Mouse (Mus musculus) hindbrain, embryonic 10.5 days (tissue): ENCODE results near the gene Slc29a1. TPM values are rescaled to one million over a fixed set of nuclear protein-coding genes. Genes with fewer than 3 reads are reported as not detected.
"Not testable (repeated sequence)": the region's sequence is repeated elsewhere in the genome, so short reads cannot be mapped to it uniquely, and the experiment has no call there.

ENCODE experiments used
- DNase-seq: peaks from one replicate; pipeline ENCODE4 v3.0.0-alpha.2; 2017; ENCODE audit warnings: low spot score
- H3K27ac ChIP-seq: fragments of 300-500 bp; sonication (generic); 2 replicates; pipeline ENCODE4 v1.5.1; 2016; ENCODE audit warnings: mild to moderate bottlenecking, moderate library complexity
- H3K27me3 ChIP-seq: fragments of 300-500 bp; sonication (generic); 2 replicates; pipeline ENCODE4 v1.6.1; 2016; ENCODE audit warnings: mild to moderate bottlenecking; ENCODE audit not compliant: poor library complexity, insufficient read depth, severe bottlenecking
- H3K36me3 ChIP-seq: fragments of 300-500 bp; sonication (generic); 2 replicates; pipeline ENCODE4 v1.6.1; 2016; ENCODE audit warnings: mild to moderate bottlenecking, moderate library complexity
- H3K4me1 ChIP-seq: fragments of 300-500 bp; sonication (generic); replicated peaks from 2 replicates; pipeline ENCODE4 v1.6.1; 2016; ENCODE audit warnings: mild to moderate bottlenecking
- H3K4me3 ChIP-seq: fragments of 300-500 bp; sonication (generic); 2 replicates; pipeline ENCODE4 v1.5.1; 2016; ENCODE audit warnings: mild to moderate bottlenecking, moderate library complexity
- H3K9me3 ChIP-seq: fragments of 300-500 bp; sonication (generic); 2 replicates; pipeline ENCODE4 v1.6.1; 2016; ENCODE audit warnings: mild to moderate bottlenecking, moderate library complexity
- WGBS: fragments of 180-500 bp; shearing (Covaris S2); methylation state at CpG from one replicate; pipeline ENCODE4 v1.1.7; 2016; 5-methylcytosine and 5-hydroxymethylcytosine counted together
- polyA plus RNA-seq: library from polyadenylated mRNA; unstranded; fragments of >200 nt; fragmentation: Nextera tagmentation; extraction: Ambion mirVana; gene quantifications from 2 replicates; pipeline ENCODE4 v1.2.1, GENCODE M21; 2016

Gene Slc29a1
- polyA plus RNA-seq, 1 experiment from 2014 or later: 60.4 TPM

DNA sequence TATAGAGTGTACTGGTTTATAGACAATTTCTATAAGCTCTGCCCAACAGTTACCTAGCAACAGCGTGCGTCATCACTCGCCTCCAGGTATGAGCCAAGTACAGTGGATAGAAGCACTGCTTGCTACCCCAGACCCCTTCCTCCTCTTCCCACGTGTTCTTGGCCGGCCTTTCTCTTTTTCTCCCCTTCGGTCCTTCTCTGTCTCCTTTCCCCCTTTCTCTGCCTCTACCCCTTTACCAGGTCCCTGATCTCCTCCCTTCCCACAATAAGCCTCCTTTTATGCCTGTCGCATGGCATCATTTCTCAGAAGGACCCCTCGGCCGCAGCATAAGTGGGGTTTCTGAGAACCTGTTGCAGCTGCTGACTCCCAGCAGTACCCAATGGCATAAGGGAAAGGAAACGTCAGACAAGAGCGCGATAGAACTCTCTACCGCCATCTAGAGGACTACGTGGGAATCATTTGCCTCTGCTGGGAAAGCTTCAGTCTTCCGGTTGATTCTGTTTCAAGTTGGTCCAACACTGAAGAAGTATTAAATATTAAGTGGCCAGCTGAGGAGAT lies 27.2 kb upstream of the Slc29a1 start:
- H3K27me3 ChIP-seq: no peaks in the 10 kb centered on the region
- H3K36me3 ChIP-seq: no peaks in the 10 kb centered on the region
- H3K27ac ChIP-seq: peak overlapping the region; percentile 75
- DNase-seq: peak; percentile 78
- peak overlapping the region; percentile 34 for H3K4me3 ChIP-seq
- H3K9me3 ChIP-seq: no peaks in the 10 kb centered on the region
- WGBS: 28% methylated on average over 15 of the region's 15 CpGs
- H3K4me1 ChIP-seq: peaks cover 44% of the 10 kb centered on the region

DNA sequence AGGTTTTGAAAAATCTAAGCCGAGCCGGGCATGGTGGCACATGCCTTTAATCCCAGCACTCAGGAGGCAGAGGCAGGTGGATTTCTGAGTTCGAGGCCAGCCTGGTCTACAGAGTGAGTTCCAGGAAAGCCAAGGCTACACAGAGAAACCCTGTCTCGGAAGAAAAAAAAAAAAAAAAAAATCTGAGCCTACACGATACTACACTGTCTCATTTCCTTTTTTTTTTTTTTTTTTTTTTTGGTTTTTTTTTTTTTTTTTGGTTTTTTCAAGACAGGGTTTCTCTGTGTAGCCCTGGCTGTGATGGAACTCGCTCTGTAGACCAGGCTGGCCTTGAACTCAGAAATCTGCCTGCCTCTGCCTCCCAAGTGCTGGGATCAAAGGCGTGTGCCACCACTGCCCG lies 24.0 kb upstream of the Slc29a1 start:
- WGBS: 88% methylated on average over 8 of the region's 8 CpGs
- H3K27me3 ChIP-seq, H3K4me3 ChIP-seq, H3K36me3 ChIP-seq, H3K9me3 ChIP-seq, H3K27ac ChIP-seq, DNase-seq: not testable (repeated sequence)
- H3K4me1 ChIP-seq: peaks cover 38% of the 10 kb centered on the region

DNA sequence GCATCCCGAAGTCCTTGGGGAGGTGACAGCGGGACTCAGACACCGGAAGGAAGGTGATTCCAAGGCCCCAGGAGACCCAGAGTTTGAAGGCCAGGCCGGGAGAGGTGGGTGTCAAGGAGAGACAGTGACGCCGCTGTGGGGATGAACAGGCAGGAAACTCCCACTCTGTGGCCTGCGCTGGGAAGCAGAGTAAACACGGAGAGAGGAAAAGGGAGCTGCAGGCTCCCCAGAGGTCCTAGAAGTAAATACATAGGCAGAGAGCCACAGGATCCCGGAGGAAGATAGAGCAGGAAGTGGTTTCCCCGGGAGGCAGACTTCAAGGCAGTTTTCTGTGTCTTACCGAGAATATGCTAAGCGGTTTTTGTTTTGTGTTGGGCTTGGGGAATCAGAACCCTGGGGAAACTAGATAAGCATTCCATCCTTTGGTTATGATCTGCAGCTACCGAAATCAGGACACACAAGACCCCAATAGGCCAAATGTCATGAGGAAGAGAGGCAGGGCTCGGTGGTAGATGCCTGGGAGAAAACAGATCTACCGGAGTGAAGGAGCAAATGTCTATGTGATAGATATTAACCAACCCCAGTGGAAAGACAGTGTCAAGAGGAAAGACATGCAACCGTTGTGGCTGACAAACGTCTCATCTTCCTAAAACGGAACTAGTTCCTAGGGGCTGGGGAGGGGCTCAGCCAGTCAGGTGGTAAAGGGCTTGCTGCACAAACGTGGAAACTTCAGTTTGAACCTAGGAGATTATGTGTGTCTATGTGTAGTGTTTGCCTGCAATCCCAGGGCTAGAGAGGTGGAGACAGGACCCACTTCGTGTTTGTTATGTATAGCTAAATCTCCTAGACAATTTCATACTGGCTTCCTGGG lies 20.2 kb upstream of the Slc29a1 start:
- H3K27ac ChIP-seq: peak overlapping the region; percentile 84
- H3K36me3 ChIP-seq: no peaks in the 10 kb centered on the region
- H3K4me1 ChIP-seq: peaks cover 21% of the 10 kb centered on the region
- no peaks in the 10 kb centered on the region for H3K27me3 ChIP-seq
- peak overlapping the region; percentile 40 for H3K4me3 ChIP-seq
- 27% methylated on average over 20 of the region's 20 CpGs for WGBS
- H3K9me3 ChIP-seq: no peaks in the 10 kb centered on the region
- no peak for DNase-seq

DNA sequence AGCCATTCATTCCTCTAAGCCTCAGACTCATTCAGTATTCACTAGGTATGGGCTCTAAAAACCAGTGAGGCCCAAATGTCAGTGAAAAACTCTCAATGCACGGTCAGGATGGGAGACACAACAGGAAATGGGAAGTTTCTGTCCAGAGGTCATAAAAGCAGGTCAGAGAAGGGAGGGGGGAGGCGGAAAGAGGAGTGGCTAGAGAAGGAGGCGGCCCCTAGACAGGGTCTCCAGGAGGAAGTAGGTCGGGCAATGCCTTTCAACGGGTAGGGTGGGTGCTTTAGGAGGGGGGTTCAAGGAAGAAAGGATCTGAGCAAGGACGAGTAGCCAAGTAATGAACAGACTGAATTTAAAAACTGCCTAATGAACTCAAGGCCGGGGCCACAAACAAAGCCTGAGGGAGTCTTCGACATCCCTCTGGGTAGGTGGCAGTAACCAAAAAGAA lies 19.6 kb upstream of the Slc29a1 start:
- Histone ChIP-seq H3K27ac (peak overlapping the region; percentile 84), H3K9me3 (no peaks in the 10 kb centered on the region), H3K4me3 (peak overlapping the region; percentile 40), H3K27me3 (no peaks in the 10 kb centered on the region), H3K4me1 (peaks cover 21% of the 10 kb centered on the region), H3K36me3 (no peaks in the 10 kb centered on the region)
- WGBS: 11% methylated on average over 8 of the region's 8 CpGs
- DNase-seq: peak; percentile 49

DNA sequence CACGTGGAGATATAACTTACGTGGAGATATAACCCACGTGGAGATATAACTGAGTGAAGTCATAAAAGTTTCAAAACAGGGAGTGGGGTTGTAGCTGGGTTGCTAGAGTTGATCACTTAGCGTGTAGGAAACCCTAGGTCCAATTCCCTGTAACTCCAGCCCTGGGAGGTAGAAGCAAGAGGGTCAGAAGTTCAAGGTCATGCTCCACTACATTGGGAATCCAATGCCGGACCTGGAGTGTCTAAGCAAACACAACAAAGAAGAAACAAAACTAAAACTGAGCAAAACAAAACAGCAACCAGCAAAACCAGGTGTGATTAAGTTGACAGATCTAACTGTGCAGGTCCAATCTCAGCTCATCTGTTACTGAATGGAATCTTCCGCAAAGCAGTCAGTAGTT lies 18.2 kb upstream of the Slc29a1 start:
- DNase-seq: no peak
- H3K9me3 ChIP-seq: no peaks in the 10 kb centered on the region
- no peak overlapping the region for H3K4me3 ChIP-seq
- no peak overlapping the region for H3K27ac ChIP-seq
- 92% methylated on average over 6 of the region's 6 CpGs for WGBS
- no peaks in the 10 kb centered on the region for H3K27me3 ChIP-seq
- H3K36me3 ChIP-seq: no peaks in the 10 kb centered on the region
- H3K4me1 ChIP-seq: peaks cover 21% of the 10 kb centered on the region

DNA sequence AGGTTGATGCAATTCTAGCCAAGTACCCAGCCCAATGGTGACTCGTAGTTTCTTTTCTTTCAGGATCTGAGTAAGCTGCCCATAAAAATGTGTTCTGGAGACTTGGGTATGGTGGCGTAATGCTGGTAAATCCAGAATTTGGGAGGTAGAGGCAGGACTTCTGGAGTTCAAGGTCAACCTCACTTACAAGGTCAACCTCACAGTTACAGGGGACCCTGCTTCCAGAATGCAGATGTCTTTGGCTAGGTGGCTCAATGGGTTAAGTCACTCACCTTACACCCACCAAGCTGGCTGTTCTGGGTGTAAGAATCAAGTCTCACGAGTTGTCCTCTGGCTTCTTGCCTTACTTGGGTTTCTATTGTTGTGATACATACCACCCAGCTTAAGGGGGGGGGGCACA lies 17.3 kb upstream of the Slc29a1 start:
- Histone ChIP-seq H3K4me1 (peaks cover 21% of the 10 kb centered on the region), H3K27ac (no peak overlapping the region), H3K4me3 (no peak overlapping the region), H3K36me3 (no peaks in the 10 kb centered on the region), H3K27me3 (no peaks in the 10 kb centered on the region), H3K9me3 (no peaks in the 10 kb centered on the region)
- 88% methylated on average over 3 of the region's 3 CpGs for WGBS
- DNase-seq: no peak

DNA sequence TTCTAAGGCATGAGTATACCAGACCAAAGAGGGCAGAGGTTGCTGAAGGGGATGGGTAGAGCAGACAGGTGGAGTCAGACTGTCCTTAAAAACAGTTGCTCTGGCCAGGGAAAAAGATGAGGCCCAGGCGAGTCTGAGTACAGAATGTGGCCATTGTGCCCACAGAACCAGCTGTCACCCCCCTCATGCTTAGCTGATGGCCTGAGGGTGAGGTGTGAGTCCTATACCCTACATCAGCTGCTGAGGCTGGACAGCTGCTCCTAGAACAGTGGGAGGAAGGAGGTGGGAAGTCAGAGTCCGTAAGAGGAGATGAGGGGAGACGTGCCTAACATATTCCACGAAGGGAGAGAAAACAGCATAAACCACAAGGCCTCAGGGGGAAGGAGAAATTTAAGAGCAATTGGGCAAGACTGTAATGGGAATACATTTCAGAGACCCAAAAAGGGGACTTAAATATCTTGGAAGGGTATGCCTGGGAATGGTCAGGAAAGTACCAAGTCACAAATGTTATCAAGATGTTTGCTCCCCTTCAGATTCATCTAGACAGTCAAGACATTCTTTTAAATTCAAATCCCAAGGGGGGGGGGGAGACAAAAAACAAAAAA lies 16.7 kb upstream of the Slc29a1 start:
- Histone ChIP-seq H3K4me3 (no peak overlapping the region), H3K4me1 (peaks cover 27% of the 10 kb centered on the region), H3K27ac (0 out of 2 replicates have a peak overlapping the region, but pooled peaks have one; percentile 8), H3K27me3 (no peaks in the 10 kb centered on the region), H3K9me3 (no peaks in the 10 kb centered on the region), H3K36me3 (no peaks in the 10 kb centered on the region)
- 61% methylated on average over 4 of the region's 4 CpGs for WGBS
- DNase-seq: no peak

DNA sequence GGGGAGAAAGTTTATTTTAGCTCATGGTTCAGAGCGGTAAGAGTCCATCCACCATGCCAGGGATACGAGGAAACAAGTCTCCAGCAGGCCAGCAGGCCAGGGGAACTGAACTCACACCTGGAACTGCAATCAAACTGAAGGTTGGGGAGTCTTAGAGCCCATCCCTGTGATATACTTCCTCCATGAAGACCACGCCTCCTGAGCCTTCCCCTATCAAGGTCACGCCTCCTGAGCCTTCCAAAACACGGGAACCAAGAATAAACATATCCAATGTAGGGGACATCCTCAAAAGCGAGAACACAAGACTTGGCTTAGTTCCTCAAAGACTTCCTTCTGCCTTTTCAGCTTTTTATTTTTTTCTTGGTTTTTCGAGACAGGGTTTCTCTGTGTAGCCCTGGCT lies 13.5 kb upstream of the Slc29a1 start:
- Histone ChIP-seq H3K4me3 (no peak overlapping the region), H3K27me3 (no peaks in the 10 kb centered on the region), H3K27ac (no peak overlapping the region), H3K4me1 (peaks cover 21% of the 10 kb centered on the region), H3K9me3 (no peaks in the 10 kb centered on the region), H3K36me3 (no peaks in the 10 kb centered on the region)
- 88% methylated on average over 7 of the region's 7 CpGs for WGBS
- no peak for DNase-seq

DNA sequence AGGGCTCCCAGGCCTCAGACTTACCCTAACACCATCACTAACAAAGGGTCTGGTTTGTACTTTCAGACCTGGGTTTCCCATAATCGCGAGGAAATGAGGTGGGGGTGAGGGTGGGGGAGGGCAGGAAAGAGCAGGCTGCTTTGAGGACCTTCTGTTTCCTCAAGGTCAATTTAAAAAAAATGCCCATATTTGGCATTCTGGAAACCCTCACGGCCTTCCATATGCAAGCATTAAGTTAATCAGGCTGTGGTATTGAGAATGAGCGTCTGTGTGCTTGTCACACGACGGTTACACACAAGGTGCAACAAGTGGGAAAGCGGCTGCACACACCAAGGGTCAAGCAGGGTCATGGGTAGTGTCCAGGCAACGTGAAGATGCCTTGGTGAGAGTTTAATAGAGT lies 12.6 kb upstream of the Slc29a1 start:
- WGBS: 81% methylated on average over 8 of the region's 8 CpGs
- DNase-seq: no peak
- no peaks in the 10 kb centered on the region for H3K9me3 ChIP-seq

DNA sequence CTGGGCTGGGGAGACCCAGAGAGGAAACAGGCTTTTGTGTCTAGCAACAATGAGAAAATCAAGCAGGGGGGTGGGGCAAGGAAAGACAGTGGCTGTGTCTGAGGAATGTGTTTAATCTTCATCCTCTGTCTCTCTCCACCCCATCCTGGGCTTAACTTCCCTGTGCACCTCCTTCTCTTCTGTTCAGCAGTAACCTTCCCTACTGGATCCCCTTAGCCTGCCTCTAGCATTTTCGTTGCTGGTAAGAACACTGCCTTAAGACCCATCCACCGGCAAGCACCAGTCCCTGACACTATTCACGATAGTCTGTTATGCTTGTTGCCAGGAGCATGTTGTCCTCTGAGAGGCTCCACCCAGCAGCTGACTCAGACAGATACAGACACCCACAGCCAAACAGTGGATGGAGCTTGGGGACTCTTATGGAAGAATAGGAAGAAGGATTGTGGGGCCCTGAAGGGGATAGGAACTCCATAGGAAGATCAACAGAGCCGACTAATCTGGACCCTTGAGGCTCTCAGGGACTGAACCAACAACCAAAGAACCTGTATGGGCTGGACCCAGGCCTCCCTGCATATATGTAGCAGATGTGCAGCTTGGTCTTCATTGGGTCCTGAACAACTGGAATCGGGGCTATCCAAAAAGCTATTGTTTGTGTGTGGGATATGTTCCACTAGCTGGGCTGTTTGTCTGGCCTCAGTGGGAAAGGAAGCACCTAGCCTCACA lies 10.9 kb upstream of the Slc29a1 start:
- no peaks in the 10 kb centered on the region for H3K9me3 ChIP-seq
- no peak overlapping the region for H3K4me3 ChIP-seq
- peak overlapping the region; percentile 62 for H3K27ac ChIP-seq
- WGBS: 36% methylated on average over 5 of the region's 5 CpGs
- no peaks in the 10 kb centered on the region for H3K36me3 ChIP-seq
- DNase-seq: no peak
- peaks cover 17% of the 10 kb centered on the region for H3K4me1 ChIP-seq
- H3K27me3 ChIP-seq: no peaks in the 10 kb centered on the region

More for the DNA sequence above, 12.6 kb upstream of the Slc29a1 start:
- H3K27ac ChIP-seq: no peak overlapping the region; the same call in 1 of the 2 replicates
- no peaks in the 10 kb centered on the region for H3K36me3 ChIP-seq
- no peaks in the 10 kb centered on the region for H3K27me3 ChIP-seq
- no peak overlapping the region for H3K4me3 ChIP-seq
- H3K4me1 ChIP-seq: peaks cover 21% of the 10 kb centered on the region

DNA sequence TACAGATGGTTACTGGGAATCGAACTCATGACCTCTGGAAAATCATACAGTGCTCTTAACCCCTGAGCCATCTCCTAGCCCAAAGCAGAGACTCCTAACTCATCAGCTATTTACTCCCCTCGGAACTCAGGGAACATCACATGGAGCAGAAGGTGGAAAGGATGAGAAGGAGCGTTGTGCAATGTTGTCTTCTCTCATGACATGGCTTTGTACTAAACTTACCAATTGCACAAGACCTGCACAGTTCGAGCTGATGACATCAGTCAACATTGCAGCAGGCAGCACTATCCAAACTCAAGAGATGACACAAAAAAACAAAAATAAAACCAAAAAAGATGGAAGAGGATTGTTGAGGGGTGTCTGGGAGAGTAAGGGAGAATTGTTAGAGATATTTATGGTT lies 9.0 kb upstream of the Slc29a1 start:
- Histone ChIP-seq H3K27me3 (peaks cover 6% of the 10 kb centered on the region; the same call in 1 of the 2 replicates), H3K36me3 (no peaks in the 10 kb centered on the region), H3K9me3 (no peaks in the 10 kb centered on the region), H3K4me3 (no peak overlapping the region), H3K4me1 (peaks cover 17% of the 10 kb centered on the region), H3K27ac (no peak overlapping the region)
- no peak for DNase-seq
- WGBS: 88% methylated on average over 4 of the region's 4 CpGs

DNA sequence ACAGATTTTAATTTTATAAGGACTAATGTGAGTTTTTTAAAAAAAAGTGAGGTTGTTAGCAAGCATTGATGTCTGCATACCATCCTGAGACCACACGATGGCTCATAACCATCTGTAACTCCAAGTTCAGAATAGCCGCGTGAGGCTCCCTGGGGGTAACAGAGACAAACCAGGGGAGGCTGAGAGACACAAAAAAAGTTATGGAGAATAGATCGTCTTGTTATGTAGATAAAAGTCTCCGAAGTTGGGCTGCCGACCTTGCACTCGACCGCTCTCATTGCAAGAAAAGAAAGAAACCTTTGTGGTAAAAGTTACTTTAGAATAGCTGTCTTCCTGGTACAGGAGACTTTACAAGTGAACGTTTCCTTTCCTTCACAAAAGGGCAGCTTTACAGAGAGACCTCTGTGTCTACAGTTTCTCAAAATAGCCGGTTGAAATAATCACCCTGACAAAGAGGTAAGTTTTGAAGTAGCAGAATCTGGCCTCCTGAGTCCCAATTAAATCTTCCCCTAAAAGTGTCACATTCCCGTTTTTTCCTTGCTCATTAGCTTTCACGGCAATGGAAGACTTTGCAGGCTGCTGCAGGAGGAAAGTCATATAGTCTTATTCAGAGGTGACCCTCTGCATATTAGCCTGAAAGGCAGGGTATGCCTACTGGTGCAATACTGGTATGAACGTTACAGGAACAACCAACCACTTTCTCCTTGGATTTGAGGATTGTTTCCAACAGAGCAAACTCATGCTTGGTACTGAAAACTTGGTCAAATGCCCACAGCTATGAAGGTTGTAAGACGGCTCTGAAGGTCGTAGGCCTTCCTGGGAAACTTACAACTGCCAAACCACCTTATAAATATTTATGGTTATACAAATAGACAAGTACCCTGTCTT lies 7.8 kb upstream of the Slc29a1 start:
- H3K4me3 ChIP-seq: no peak overlapping the region
- no peaks in the 10 kb centered on the region for H3K9me3 ChIP-seq
- no peak overlapping the region for H3K27ac ChIP-seq
- WGBS: 81% methylated on average over 15 of the region's 15 CpGs
- H3K36me3 ChIP-seq: no peaks in the 10 kb centered on the region
- peaks cover 19% of the 10 kb centered on the region for H3K4me1 ChIP-seq
- no peak for DNase-seq
- peaks cover 17% of the 10 kb centered on the region for H3K27me3 ChIP-seq
